Mouse (Mus musculus) forebrain, embryonic 10.5 days (tissue): ENCODE results near the gene Smyd4. TPM values are rescaled to one million over a fixed set of nuclear protein-coding genes. Genes with fewer than 3 reads are reported as not detected.

Source experiments
- DNase-seq: peaks from one replicate; pipeline ENCODE4 v3.0.0-alpha.2; 2017; ENCODE audit warnings: low spot score; ENCODE audit errors: extremely low spot score
- H3K27ac ChIP-seq: fragments of 300-500 bp; sonication (generic); 2 replicates; pipeline ENCODE4 v1.5.1; 2016; ENCODE audit warnings: mild to moderate bottlenecking
- H3K27me3 ChIP-seq: fragments of 300-500 bp; sonication (generic); 2 replicates; pipeline ENCODE4 v1.6.1; 2016; ENCODE audit warnings: mild to moderate bottlenecking; ENCODE audit not compliant: poor library complexity, severe bottlenecking
- H3K36me3 ChIP-seq: fragments of 300-500 bp; sonication (generic); replicated peaks from 2 replicates; pipeline ENCODE4 v1.6.1; 2016; ENCODE audit warnings: mild to moderate bottlenecking, moderate library complexity
- H3K4me1 ChIP-seq: fragments of 300-500 bp; sonication (generic); 2 replicates; pipeline ENCODE4 v1.6.1; 2016
- H3K4me3 ChIP-seq: fragments of 300-500 bp; sonication (generic); 2 replicates; pipeline ENCODE4 v1.5.1; 2016; ENCODE audit warnings: mild to moderate bottlenecking, moderate library complexity
- H3K9me3 ChIP-seq: fragments of 300-500 bp; sonication (generic); 2 replicates; pipeline ENCODE4 v1.6.1; 2016; ENCODE audit warnings: mild to moderate bottlenecking, moderate library complexity
- WGBS: fragments of 180-500 bp; shearing (Covaris S2); methylation state at CpG from one replicate; pipeline ENCODE4 v1.1.7; 2016; 5-methylcytosine and 5-hydroxymethylcytosine counted together
- polyA plus RNA-seq: library from polyadenylated mRNA; unstranded; fragments of >200 nt; fragmentation: Nextera tagmentation; extraction: Ambion mirVana; gene quantifications from 2 replicates; pipeline ENCODE4 v1.2.1, GENCODE M21; 2016

The Smyd4 gene
- 18.5 and 20.4 TPM in 2 replicates for polyA plus RNA-seq

- H3K27ac ChIP-seq: peak within 1 kb of the TSS; percentile 91
- H3K4me3 ChIP-seq: peak within 1 kb of the TSS; percentile 82
- H3K27me3 ChIP-seq: no peaks in the 10 kb centered on the region
- no peaks in the 10 kb centered on the region for H3K9me3 ChIP-seq
- peak; percentile 96 for DNase-seq
- peaks cover 42% of the 10 kb centered on the region for H3K4me1 ChIP-seq
- H3K36me3 ChIP-seq: peaks cover 24% of the 10 kb centered on the region
- under 1% methylated on average over 56 of the region's 56 CpGs for WGBS
These were observed at the start of gene Smyd4, which contains the start of gene Rpa1 for GRCm38 (mm10) chr11:75348199-75348889. TSS of gene Smyd4 (plus strand) at chr11:75348433. TSS of gene Rpa1 (minus strand) at chr11:75348324.

- WGBS: 69% methylated on average over 11 of the region's 11 CpGs
- H3K4me1 ChIP-seq: peaks cover 12% of the 10 kb centered on the region
- no peak overlapping the region for H3K4me3 ChIP-seq
- H3K27ac ChIP-seq: no peak overlapping the region
- DNase-seq: no peak
- H3K36me3 ChIP-seq: peaks cover 44% of the 10 kb centered on the region
- peaks cover 15% of the 10 kb centered on the region for H3K27me3 ChIP-seq
- no peaks in the 10 kb centered on the region for H3K9me3 ChIP-seq
These were observed 49.7 kb upstream of the Smyd4 start for GRCm38 (mm10) chr11:75298491-75298890.

GRCm38 (mm10) chr11:75299786-75300185 lies 48.4 kb upstream of the Smyd4 start:
- H3K4me3 ChIP-seq: no peak overlapping the region
- H3K27ac ChIP-seq: no peak overlapping the region
- WGBS: 91% methylated on average over 10 of the region's 10 CpGs
- H3K27me3 ChIP-seq: peaks cover 2% of the 10 kb centered on the region; the same call in 1 of the 2 replicates
- no peaks in the 10 kb centered on the region for H3K4me1 ChIP-seq
- H3K9me3 ChIP-seq: no peaks in the 10 kb centered on the region
- peaks cover 56% of the 10 kb centered on the region for H3K36me3 ChIP-seq
- no peak for DNase-seq

GRCm38 (mm10) chr11:75300954-75301353 lies 47.3 kb upstream of the Smyd4 start:
- Histone ChIP-seq H3K36me3 (peaks cover 68% of the 10 kb centered on the region), H3K4me3 (no peak overlapping the region), H3K9me3 (no peaks in the 10 kb centered on the region), H3K27ac (no peak overlapping the region), H3K27me3 (no peaks in the 10 kb centered on the region), H3K4me1 (no peaks in the 10 kb centered on the region)
- 92% methylated on average over 9 of the region's 9 CpGs for WGBS
- DNase-seq: no peak

GRCm38 (mm10) chr11:75304797-75305196 lies 43.4 kb upstream of the Smyd4 start:
- H3K27me3 ChIP-seq: no peaks in the 10 kb centered on the region
- H3K27ac ChIP-seq: no peak overlapping the region
- peaks cover 98% of the 10 kb centered on the region for H3K36me3 ChIP-seq
- H3K4me3 ChIP-seq: no peak overlapping the region
- no peaks in the 10 kb centered on the region for H3K4me1 ChIP-seq
- no peaks in the 10 kb centered on the region for H3K9me3 ChIP-seq
- no peak for DNase-seq
- 93% methylated on average over 9 of the region's 9 CpGs for WGBS

DNA sequence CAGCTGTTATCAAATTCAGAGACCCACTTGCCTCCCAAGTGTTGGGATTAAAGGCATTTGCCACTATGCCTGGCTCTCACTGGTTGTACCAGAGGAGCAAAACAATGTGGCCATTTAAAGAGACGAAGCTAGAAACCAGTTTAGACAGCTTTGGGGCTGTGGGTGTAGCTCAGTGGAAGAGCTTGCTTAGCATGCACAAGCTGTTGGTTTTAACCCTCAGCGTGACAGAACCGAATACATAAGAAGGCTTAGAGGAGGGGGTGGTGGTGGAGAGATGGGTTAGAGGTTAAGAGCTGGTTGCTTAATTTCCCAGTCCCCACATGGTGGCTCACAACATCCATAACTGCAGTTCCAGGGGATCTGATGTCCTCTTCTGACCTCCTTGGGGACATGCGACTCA lies 39.6 kb upstream of the Smyd4 start:
- DNase-seq: no peak
- H3K4me3 ChIP-seq: no peak overlapping the region
- H3K9me3 ChIP-seq: no peaks in the 10 kb centered on the region
- no peaks in the 10 kb centered on the region for H3K27me3 ChIP-seq
- peaks cover 98% of the 10 kb centered on the region for H3K36me3 ChIP-seq
- H3K4me1 ChIP-seq: no peaks in the 10 kb centered on the region
- 85% methylated on average over 4 of the region's 4 CpGs for WGBS
- no peak overlapping the region for H3K27ac ChIP-seq

DNA sequence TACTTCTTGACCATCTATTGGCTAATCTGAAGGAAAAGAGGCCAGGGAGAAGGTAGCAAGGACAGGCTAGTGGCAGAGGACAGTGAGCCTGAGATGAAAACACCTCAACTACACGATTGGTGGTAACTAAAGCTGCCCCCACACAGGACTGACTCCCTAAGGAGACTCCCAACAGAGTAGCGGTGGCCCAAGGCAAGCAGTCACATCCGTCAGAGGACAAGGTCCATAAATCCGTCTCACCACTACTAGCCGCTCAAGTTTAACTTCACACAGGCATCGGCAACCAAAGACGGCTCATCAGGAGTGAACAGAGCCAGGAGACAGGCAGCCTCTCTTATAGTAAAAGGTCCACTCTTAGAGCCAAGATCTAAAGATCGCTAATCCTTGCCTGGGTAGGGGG lies 37.4 kb upstream of the Smyd4 start:
- 89% methylated on average over 8 of the region's 8 CpGs for WGBS
- Histone ChIP-seq H3K27me3 (no peaks in the 10 kb centered on the region), H3K4me3 (no peak overlapping the region), H3K9me3 (no peaks in the 10 kb centered on the region), H3K4me1 (no peaks in the 10 kb centered on the region), H3K36me3 (peaks cover 99% of the 10 kb centered on the region), H3K27ac (no peak overlapping the region)
- no peak for DNase-seq

GRCm38 (mm10) chr11:75311751-75312150 lies 36.5 kb upstream of the Smyd4 start:
- H3K36me3 ChIP-seq: peaks cover 99% of the 10 kb centered on the region
- no peak overlapping the region for H3K4me3 ChIP-seq
- DNase-seq: no peak
- H3K9me3 ChIP-seq: no peaks in the 10 kb centered on the region
- H3K27me3 ChIP-seq: no peaks in the 10 kb centered on the region
- H3K4me1 ChIP-seq: no peaks in the 10 kb centered on the region
- WGBS: 91% methylated on average over 6 of the region's 6 CpGs
- H3K27ac ChIP-seq: no peak overlapping the region

GRCm38 (mm10) chr11:75313834-75314233 lies 34.4 kb upstream of the Smyd4 start:
- Histone ChIP-seq H3K27ac (no peak overlapping the region), H3K4me3 (no peak overlapping the region), H3K36me3 (peaks cover 99% of the 10 kb centered on the region), H3K27me3 (no peaks in the 10 kb centered on the region), H3K9me3 (no peaks in the 10 kb centered on the region), H3K4me1 (no peaks in the 10 kb centered on the region)
- no peak for DNase-seq
- 95% methylated on average over 8 of the region's 8 CpGs for WGBS

- H3K27me3 ChIP-seq: no peaks in the 10 kb centered on the region
- peaks cover 72% of the 10 kb centered on the region for H3K36me3 ChIP-seq
- no peak for DNase-seq
- H3K9me3 ChIP-seq: no peaks in the 10 kb centered on the region
- 85% methylated on average over 14 of the region's 14 CpGs for WGBS
- H3K4me1 ChIP-seq: peaks cover 6% of the 10 kb centered on the region; the same call in 1 of the 2 replicates
- no peak overlapping the region for H3K4me3 ChIP-seq
- no peak overlapping the region for H3K27ac ChIP-seq
These were observed 29.6 kb upstream of the Smyd4 start for GRCm38 (mm10) chr11:75318351-75319221.

GRCm38 (mm10) chr11:75319246-75319645 lies 29.0 kb upstream of the Smyd4 start:
- Histone ChIP-seq H3K27me3 (no peaks in the 10 kb centered on the region), H3K4me1 (peaks cover 6% of the 10 kb centered on the region; the same call in 1 of the 2 replicates), H3K4me3 (no peak overlapping the region), H3K36me3 (peaks cover 71% of the 10 kb centered on the region), H3K9me3 (no peaks in the 10 kb centered on the region), H3K27ac (no peak overlapping the region)
- WGBS: 83% methylated on average over 5 of the region's 5 CpGs
- DNase-seq: no peak

DNA sequence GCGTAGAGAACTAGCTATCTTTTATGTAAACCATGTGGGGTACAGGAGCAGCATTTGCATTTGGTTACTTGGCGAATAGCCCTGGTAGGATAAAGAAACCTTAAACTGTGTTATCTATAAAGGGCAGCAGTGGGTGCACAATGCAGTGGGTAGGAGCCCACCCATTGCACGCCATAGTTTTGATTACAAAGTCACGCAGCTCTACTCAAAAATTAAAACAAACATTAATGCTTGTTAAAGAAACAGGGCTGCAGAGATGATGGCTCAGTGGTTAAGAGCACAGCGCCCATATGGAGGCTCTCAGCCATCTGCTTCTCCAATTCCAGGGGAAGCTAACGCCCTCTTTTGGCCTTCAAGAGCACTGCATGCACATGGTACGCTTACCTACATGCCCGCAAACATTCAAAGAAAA lies 24.9 kb upstream of the Smyd4 start:
- H3K4me3 ChIP-seq: no peak overlapping the region
- no peak overlapping the region for H3K27ac ChIP-seq
- DNase-seq: no peak
- no peaks in the 10 kb centered on the region for H3K27me3 ChIP-seq
- WGBS: 86% methylated on average over 8 of the region's 8 CpGs
- H3K36me3 ChIP-seq: peaks cover 71% of the 10 kb centered on the region
- H3K9me3 ChIP-seq: no peaks in the 10 kb centered on the region
- H3K4me1 ChIP-seq: peaks cover 6% of the 10 kb centered on the region; the same call in 1 of the 2 replicates

DNA sequence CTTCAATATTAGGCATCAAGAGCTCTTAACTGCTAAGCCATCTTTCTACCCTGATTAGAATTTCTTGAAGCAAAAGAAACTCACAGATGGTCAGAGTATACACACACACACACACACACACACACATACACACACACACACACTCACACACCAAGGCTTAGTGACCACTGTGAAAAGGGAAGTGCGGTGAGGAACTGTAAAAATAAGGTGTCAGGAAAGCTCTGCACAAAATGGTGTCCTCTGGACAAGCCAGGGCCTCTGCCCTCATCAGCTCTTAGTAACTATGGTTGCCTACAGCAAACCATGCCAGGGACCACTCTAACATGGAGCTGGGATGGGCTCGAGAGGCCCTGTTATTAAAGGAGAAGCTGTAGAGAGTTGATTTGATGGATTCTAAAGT lies 23.8 kb upstream of the Smyd4 start:
- 97% methylated on average over 2 of the region's 2 CpGs for WGBS

More for the DNA sequence above, 23.8 kb upstream of the Smyd4 start:
- Histone ChIP-seq H3K4me1 (peaks cover 7% of the 10 kb centered on the region; the same call in 1 of the 2 replicates), H3K27ac (no peak overlapping the region), H3K27me3 (no peaks in the 10 kb centered on the region), H3K36me3 (peaks cover 76% of the 10 kb centered on the region), H3K9me3 (no peaks in the 10 kb centered on the region), H3K4me3 (no peak overlapping the region)
- no peak for DNase-seq
